Mouse (Mus musculus): Measurements from ENCODE around the gene Hmga1. TPM values are rescaled to one million over a fixed set of nuclear protein-coding genes. Genes with fewer than 3 reads are reported as not detected.

Hmga1 gene
- polyA plus RNA-seq, 1 experiment from 2014 or later = 116 TPM

GRCm38 (mm10) chr17:27577468-27577867 lies 21.2 kb downstream of the Hmga1 start:
- no peaks in the 10 kb centered on the region for H3K27me3 ChIP-seq (replicated peaks; ENCODE audit: control insufficient read depth, insufficient read depth, low read length)
- no peak overlapping the region for H3K4me2 ChIP-seq (replicated peaks; ENCODE audit: low read depth)
- no peaks in the 10 kb centered on the region for H3K9me3 ChIP-seq (ENCODE audit: control insufficient read depth)
- H3K4me1 ChIP-seq (replicated peaks; ENCODE audit: control insufficient read depth, insufficient read depth, low read length) = no peaks in the 10 kb centered on the region
- no peak overlapping the region for H3K9ac ChIP-seq (ENCODE audit: low read depth, low read length)
- WGBS = 69% methylated on average over 6 of the region's 6 CpGs
- TF ChIP-seq CTCF (IDR thresholded peaks at IDR 0.05; ENCODE audit: low read depth) = peak; percentile 56
- H3K36me3 ChIP-seq (ENCODE audit: control insufficient read depth, insufficient read depth) = peaks cover 28% of the 10 kb centered on the region
- ATAC-seq = no peak
- H3K27ac ChIP-seq (ENCODE audit: low read depth, low read length) = no peak overlapping the region
- no peak overlapping the region for H3K4me3 ChIP-seq (ENCODE audit: low read depth, low read length)

- Histone ChIP-seq H3K4me3 (ENCODE audit: low read depth, low read length) (no peak overlapping the region), H3K9ac (ENCODE audit: low read depth, low read length) (no peak overlapping the region), H3K9me3 (ENCODE audit: control insufficient read depth) (no peaks in the 10 kb centered on the region), H3K27me3 (replicated peaks; ENCODE audit: control insufficient read depth, insufficient read depth, low read length) (no peaks in the 10 kb centered on the region), H3K27ac (ENCODE audit: low read depth, low read length) (no peak overlapping the region), H3K4me2 (replicated peaks; ENCODE audit: low read depth) (no peak overlapping the region), H3K4me1 (replicated peaks; ENCODE audit: control insufficient read depth, insufficient read depth, low read length) (no peaks in the 10 kb centered on the region), H3K36me3 (ENCODE audit: control insufficient read depth, insufficient read depth) (peaks cover 37% of the 10 kb centered on the region)
- no peak for ATAC-seq
- TF ChIP-seq CTCF (IDR thresholded peaks at IDR 0.05; ENCODE audit: low read depth) = no peak
- WGBS = 95% methylated on average over 10 of the region's 10 CpGs
Measured at GRCm38 (mm10) chr17:27578487-27578886, 22.2 kb downstream of the Hmga1 start.

DNA sequence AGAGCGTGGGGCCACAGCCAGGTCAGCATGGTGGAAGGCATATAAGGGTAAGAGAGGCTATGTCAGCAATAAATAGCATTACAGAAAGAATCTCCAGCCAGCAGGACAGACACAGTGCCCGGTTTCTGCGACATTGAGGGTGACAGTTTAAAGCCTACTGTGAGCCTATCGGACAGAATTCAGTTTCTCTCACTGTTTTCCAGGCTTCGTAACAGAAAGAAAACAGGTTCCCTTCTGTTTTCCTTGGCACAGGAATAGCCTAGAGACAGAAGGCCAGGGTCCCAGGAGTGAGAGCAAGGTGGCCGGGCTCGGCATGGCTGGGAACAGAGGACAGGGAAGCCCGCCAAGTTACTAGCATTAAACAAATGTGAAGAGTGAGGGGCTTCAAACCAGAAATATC lies 23.5 kb downstream of the Hmga1 start:
- no peak for TF ChIP-seq CTCF (IDR thresholded peaks at IDR 0.05; ENCODE audit: low read depth)
- Histone ChIP-seq H3K27ac (ENCODE audit: low read depth, low read length) (no peak overlapping the region), H3K9me3 (ENCODE audit: control insufficient read depth) (no peaks in the 10 kb centered on the region), H3K9ac (ENCODE audit: low read depth, low read length) (no peak overlapping the region), H3K4me1 (replicated peaks; ENCODE audit: control insufficient read depth, insufficient read depth, low read length) (no peaks in the 10 kb centered on the region), H3K36me3 (ENCODE audit: control insufficient read depth, insufficient read depth) (peaks cover 40% of the 10 kb centered on the region), H3K4me3 (ENCODE audit: low read depth, low read length) (no peak overlapping the region), H3K4me2 (replicated peaks; ENCODE audit: low read depth) (no peak overlapping the region), H3K27me3 (replicated peaks; ENCODE audit: control insufficient read depth, insufficient read depth, low read length) (no peaks in the 10 kb centered on the region)
- ATAC-seq = no peak
- WGBS = 95% methylated on average over 8 of the region's 8 CpGs

- no peak overlapping the region for H3K4me3 ChIP-seq (ENCODE audit: low read depth, low read length)
- WGBS = 77% methylated on average over 19 of the region's 20 CpGs
Measured at GRCm38 (mm10) chr17:27580392-27581068, 24.2 kb downstream of the Hmga1 start.

DNA sequence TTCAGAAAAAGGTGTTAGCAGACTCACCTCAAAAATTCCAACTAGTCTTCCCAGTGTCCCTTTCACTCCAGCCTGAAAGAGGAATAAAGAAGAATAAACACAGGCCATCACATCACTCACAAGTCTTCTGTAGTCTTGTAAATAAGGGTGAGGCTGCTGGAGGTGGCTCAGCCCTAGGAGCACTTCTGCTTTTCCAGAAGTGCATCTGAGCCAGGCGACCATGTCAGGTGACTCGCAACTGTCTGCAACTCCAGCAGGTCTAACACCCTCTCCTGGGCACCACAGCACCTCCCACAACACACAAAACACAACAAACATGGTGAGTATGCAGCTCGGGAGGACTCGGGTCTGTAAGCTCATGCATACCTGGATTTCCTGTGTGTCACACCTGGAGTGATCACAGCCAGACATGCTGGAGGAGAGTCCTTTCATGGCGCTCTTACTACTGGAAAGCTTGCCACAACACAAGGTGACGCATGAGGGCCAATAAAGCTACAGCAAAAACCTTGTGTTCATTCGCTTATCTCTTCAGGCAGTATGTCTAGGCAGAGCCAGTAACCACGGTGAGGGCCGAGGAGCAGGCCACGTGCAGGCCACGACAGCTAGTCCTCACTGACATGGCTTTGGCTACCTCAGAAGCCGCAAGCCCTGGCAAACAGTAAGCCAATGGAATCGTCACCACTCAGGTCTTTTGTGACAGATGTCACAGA lies 27.0 kb downstream of the Hmga1 start:
- Histone ChIP-seq H3K9me3 (ENCODE audit: control insufficient read depth) (no peaks in the 10 kb centered on the region), H3K4me3 (ENCODE audit: low read depth, low read length) (no peak overlapping the region), H3K9ac (ENCODE audit: low read depth, low read length) (no peak overlapping the region), H3K4me2 (replicated peaks; ENCODE audit: low read depth) (no peak overlapping the region), H3K4me1 (replicated peaks; ENCODE audit: control insufficient read depth, insufficient read depth, low read length) (no peaks in the 10 kb centered on the region), H3K27ac (ENCODE audit: low read depth, low read length) (no peak overlapping the region; the same call in 1 of the 2 replicates), H3K36me3 (ENCODE audit: control insufficient read depth, insufficient read depth) (peaks cover 42% of the 10 kb centered on the region), H3K27me3 (replicated peaks; ENCODE audit: control insufficient read depth, insufficient read depth, low read length) (no peaks in the 10 kb centered on the region)
- no peak for TF ChIP-seq CTCF (IDR thresholded peaks at IDR 0.05; ENCODE audit: low read depth)
- no peak for ATAC-seq
- WGBS = 80% methylated on average over 13 of the region's 13 CpGs

More at GRCm38 (mm10) chr17:27580392-27581068, 24.2 kb downstream of the Hmga1 start:
- Histone ChIP-seq H3K27ac (ENCODE audit: low read depth, low read length) (no peak overlapping the region), H3K4me2 (replicated peaks; ENCODE audit: low read depth) (no peak overlapping the region), H3K27me3 (replicated peaks; ENCODE audit: control insufficient read depth, insufficient read depth, low read length) (no peaks in the 10 kb centered on the region), H3K4me1 (replicated peaks; ENCODE audit: control insufficient read depth, insufficient read depth, low read length) (no peaks in the 10 kb centered on the region), H3K9ac (ENCODE audit: low read depth, low read length) (no peak overlapping the region), H3K36me3 (ENCODE audit: control insufficient read depth, insufficient read depth) (peaks cover 40% of the 10 kb centered on the region), H3K9me3 (ENCODE audit: control insufficient read depth) (no peaks in the 10 kb centered on the region)
- no peak for ATAC-seq
- TF ChIP-seq CTCF (IDR thresholded peaks at IDR 0.05; ENCODE audit: low read depth) = no peak

DNA sequence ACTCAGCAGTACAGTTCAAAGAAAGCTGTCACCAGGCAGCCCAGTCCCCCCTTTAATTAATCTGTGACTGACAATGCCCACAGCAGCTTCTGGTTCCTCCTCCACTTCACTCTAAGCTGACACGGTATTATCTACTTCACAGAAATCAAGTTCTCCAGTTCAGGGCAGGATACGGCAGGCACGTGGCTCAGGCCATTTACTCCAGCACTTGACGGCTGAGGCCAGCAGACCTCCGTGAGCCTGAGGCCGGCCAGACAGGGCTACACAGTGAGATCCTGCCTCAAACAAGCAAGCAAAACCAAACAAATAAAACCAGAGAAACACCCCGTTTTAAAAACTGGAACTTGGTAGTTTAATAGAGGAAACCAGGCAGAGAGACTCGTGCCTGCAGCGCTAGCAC lies 30.4 kb downstream of the Hmga1 start:
- Histone ChIP-seq H3K4me3 (ENCODE audit: low read depth, low read length) (no peak overlapping the region), H3K27ac (ENCODE audit: low read depth, low read length) (no peak overlapping the region), H3K36me3 (ENCODE audit: control insufficient read depth, insufficient read depth) (peaks cover 27% of the 10 kb centered on the region; the same call in 1 of the 2 replicates), H3K4me1 (replicated peaks; ENCODE audit: control insufficient read depth, insufficient read depth, low read length) (no peaks in the 10 kb centered on the region), H3K27me3 (replicated peaks; ENCODE audit: control insufficient read depth, insufficient read depth, low read length) (no peaks in the 10 kb centered on the region), H3K4me2 (replicated peaks; ENCODE audit: low read depth) (no peak overlapping the region), H3K9ac (ENCODE audit: low read depth, low read length) (no peak overlapping the region), H3K9me3 (ENCODE audit: control insufficient read depth) (no peaks in the 10 kb centered on the region)
- no peak for ATAC-seq
- no peak for TF ChIP-seq CTCF (IDR thresholded peaks at IDR 0.05; ENCODE audit: low read depth)
- WGBS = 53% methylated on average over 9 of the region's 9 CpGs
